Mouse (Mus musculus) left cerebral cortex, adult 9 months (tissue): ENCODE results near the gene Ajuba.

Experiments used
- DNase-seq, 2 experiments: peaks; one replicate each; pipeline ENCODE4 v3.0.0; 2022; ENCODE audit warnings: low spot score in 2 of 2

Gene Ajuba

GRCm38 (mm10) chr14:54592319-54592934 is 15.1 kb upstream of the Ajuba start:
- peak in 1 of 2 experiments; percentile 60 for DNase-seq

GRCm38 (mm10) chr14:54591056-54591455 is 13.7 kb upstream of the Ajuba start:
- no peak for DNase-seq

GRCm38 (mm10) chr14:54583681-54584338 is 6.5 kb upstream of the Ajuba start:
- DNase-seq, result peak in 1 of 2 experiments; percentile 65

- no peak for DNase-seq
These were observed 5.2 kb upstream of the Ajuba start for GRCm38 (mm10) chr14:54582536-54582935.

- DNase-seq, result no peak
These were observed 2.3 kb upstream of the Ajuba start for GRCm38 (mm10) chr14:54579638-54580037.

- peak in 1 of 2 experiments; percentile 26 for DNase-seq
These were observed 705 bp upstream of the Ajuba start for GRCm38 (mm10) chr14:54578063-54578462.

GRCm38 (mm10) chr14:54576241-54577088 is 893 bp downstream of the Ajuba start:
- no peak for DNase-seq

GRCm38 (mm10) chr14:54575631-54576030 is 1.7 kb downstream of the Ajuba start:
- DNase-seq, result no peak

GRCm38 (mm10) chr14:54575031-54575430 is 2.3 kb downstream of the Ajuba start:
- no peak for DNase-seq

- DNase-seq, result no peak
These were observed 3.1 kb downstream of the Ajuba start for GRCm38 (mm10) chr14:54574253-54574652.

GRCm38 (mm10) chr14:54572790-54573736 is 4.3 kb downstream of the Ajuba start:
- DNase-seq, result no peak

GRCm38 (mm10) chr14:54572122-54572521 is 5.2 kb downstream of the Ajuba start:
- no peak for DNase-seq

GRCm38 (mm10) chr14:54569451-54570392 is 7.6 kb downstream of the Ajuba start:
- DNase-seq, result no peak

- peak in 1 of 2 experiments; percentile 73 for DNase-seq
These were observed 8.5 kb downstream of the Ajuba start for GRCm38 (mm10) chr14:54568694-54569414.

GRCm38 (mm10) chr14:54560527-54561242 is 16.7 kb downstream of the Ajuba start:
- DNase-seq, result no peak

GRCm38 (mm10) chr14:54557330-54557729 is 20.0 kb downstream of the Ajuba start:
- DNase-seq, result no peak

- DNase-seq, result peak in 1 of 2 experiments; percentile 66
These were observed 23.2 kb downstream of the Ajuba start, which contains the start of gene Haus4 for GRCm38 (mm10) chr14:54553975-54554769. Gene Haus4, minus strand, starts transcription at chr14:54554616.

GRCm38 (mm10) chr14:54553454-54553974 is 23.8 kb downstream of the Ajuba start:
- no peak for DNase-seq
